9 mouse cellular contexts compared by ENCODE assay signal in genomic region chr6:113761644-113762043, GRCm38 (mm10). TPM values are rescaled to one million over a fixed set of nuclear protein-coding genes. Genes with fewer than 3 reads are reported as not detected.
DNase-seq lines count a peak whose midpoint lies in the region; ATAC-seq and TF ChIP-seq lines count a peak whose summit lies in the region.
"Had no signal": no experiment of that assay in that cellular context is flagged by ENCODE, and none has a peak within 500 bp of the region (broad histone marks: within the 10 kb centered on the region; RNA-seq: fewer than 3 reads in every experiment).

No protein-coding gene starts in this region.

- H3K27ac ChIP-seq in MEL (ENCODE audit: control insufficient read depth, low read depth, low read length): no peak overlapping the region
- no peak overlapping the region for H3K27ac ChIP-seq in forebrain, embryonic 14.5 days (ENCODE audit: low read depth, low read length)
- no peak overlapping the region for H3K27ac ChIP-seq in liver, embryonic 11.5 days (ENCODE audit: low read depth, low read length)
- H3K27ac ChIP-seq in neural tube, embryonic 11.5 days (ENCODE audit: low read depth, low read length): no peak overlapping the region

- H3K9ac ChIP-seq in MEL (ENCODE audit: control insufficient read depth, low read depth, low read length, poor library complexity, severe bottlenecking): no peak overlapping the region
- no peak overlapping the region for H3K9ac ChIP-seq in forebrain, embryonic 14.5 days (ENCODE audit: low read length)
- H3K9ac ChIP-seq in liver, embryonic 11.5 days (ENCODE audit: low read depth, low read length): no peak overlapping the region
- H3K9ac ChIP-seq in neural tube, embryonic 11.5 days (ENCODE audit: low read length): no peak overlapping the region

- no peak overlapping the region for H3K4me2 ChIP-seq in forebrain, embryonic 14.5 days (ENCODE audit: low read length)
- no peak overlapping the region for H3K4me2 ChIP-seq in liver, embryonic 11.5 days
- H3K4me2 ChIP-seq in neural tube, embryonic 11.5 days (ENCODE audit: low read depth): no peak overlapping the region

- H3K4me3 ChIP-seq in MEL (ENCODE audit: control insufficient read depth in 1 of 2, insufficient read depth in 1 of 2, low read depth in 2 of 2, low read length in 2 of 2): no peak overlapping the region
- H3K4me3 ChIP-seq in forebrain, embryonic 14.5 days (ENCODE audit: low read depth, low read length): no peak overlapping the region
- H3K4me3 ChIP-seq in liver, embryonic 11.5 days (ENCODE audit: low read depth, low read length): no peak overlapping the region
- no peak overlapping the region for H3K4me3 ChIP-seq in neural tube, embryonic 11.5 days (ENCODE audit: low read depth, low read length)

- TF ChIP-seq POLR2A in MEL (IDR thresholded peaks at IDR 0.05; ENCODE audit: control insufficient read depth in 1 of 2, insufficient read depth in 1 of 2, low read depth in 1 of 2, low read length in 2 of 2, poor library complexity in 1 of 2): no peak

- no peaks in the 10 kb centered on the region for H3K4me1 ChIP-seq in MEL (ENCODE audit: control insufficient read depth in 1 of 2, insufficient read depth in 2 of 2, low read length in 2 of 2)
- H3K4me1 ChIP-seq in forebrain, embryonic 14.5 days (ENCODE audit: control insufficient read depth, insufficient read depth, low read length): no peaks in the 10 kb centered on the region
- no peaks in the 10 kb centered on the region for H3K4me1 ChIP-seq in liver, embryonic 11.5 days (replicated peaks; ENCODE audit: control insufficient read depth, insufficient read depth, low read length)
- H3K4me1 ChIP-seq in neural tube, embryonic 11.5 days (ENCODE audit: control insufficient read depth, insufficient read depth, low read length): no peaks in the 10 kb centered on the region

- H3K9me3 ChIP-seq in MEL (replicated peaks; ENCODE audit: insufficient read depth, low read length): no peaks in the 10 kb centered on the region
- H3K9me3 ChIP-seq in forebrain, embryonic 14.5 days (replicated peaks; ENCODE audit: control insufficient read depth, low read length): no peaks in the 10 kb centered on the region
- no peaks in the 10 kb centered on the region for H3K9me3 ChIP-seq in liver, embryonic 11.5 days (ENCODE audit: control insufficient read depth, low read length)
- H3K9me3 ChIP-seq in neural tube, embryonic 11.5 days (ENCODE audit: control insufficient read depth, low read length): no peaks in the 10 kb centered on the region

- peak; percentile 81 to 90 (median 89) for TF ChIP-seq CTCF in MEL (IDR thresholded peaks at IDR 0.05 in 2 of 3, conservative IDR thresholded peaks at IDR 0.05 in 1 of 3; ENCODE audit: control insufficient read depth in 1 of 3, insufficient read depth in 1 of 3, low read depth in 2 of 3, low read length in 3 of 3, poor library complexity in 1 of 3, severe bottlenecking in 1 of 3)

- peak; percentile 91 for TF ChIP-seq RAD21 in MEL (IDR thresholded peaks at IDR 0.05; ENCODE audit: low read depth, low read length)

- peak; percentile 46; the same call in 1 of the 2 replicates for ATAC-seq in forebrain, embryonic 14.5 days
- no peak for ATAC-seq in liver, embryonic 11.5 days (replicated peaks; ENCODE audit: low FRiP score)
- ATAC-seq in neural tube, embryonic 11.5 days (ENCODE audit: insufficient read depth, low FRiP score, low TSS enrichment): peak; percentile 58; the same call in 1 of the 2 replicates

- DNase-seq in B cell, adult 2 months: peak; percentile 57 to 65
- DNase-seq in MEL (ENCODE audit: low read depth, low spot score): peak; percentile 67
- DNase-seq in cerebellum, adult 11-12 months: peak; percentile 66
- DNase-seq in forebrain, embryonic 14.5 days (ENCODE audit: low spot score): peak; percentile 88
- DNase-seq in kidney, adult 18-20 months: peak; percentile 68
- peak; percentile 43 for DNase-seq in liver, embryonic 11.5 days (ENCODE audit: low spot score)
- peak; percentile 65 for DNase-seq in neural tube, embryonic 11.5 days (ENCODE audit: low spot score)
- DNase-seq in urinary bladder, postnatal 25 days (ENCODE audit: low spot score): peak; percentile 55

- WGBS in forebrain, embryonic 14.5 days: 26% methylated on average over 7 of the region's 7 CpGs
- WGBS in liver, embryonic 11.5 days: 30% methylated on average over 7 of the region's 7 CpGs
- 31% methylated on average over 7 of the region's 7 CpGs for WGBS in neural tube, embryonic 11.5 days

- no peaks in the 10 kb centered on the region for H3K27me3 ChIP-seq in MEL (ENCODE audit: control insufficient read depth in 1 of 2, insufficient read depth in 2 of 2, low read length in 2 of 2)
- no peaks in the 10 kb centered on the region for H3K27me3 ChIP-seq in forebrain, embryonic 14.5 days (replicated peaks; ENCODE audit: control insufficient read depth, insufficient read depth, low read length)
- 0 out of 2 replicates have a peak, but pooled peaks cover 2% of the 10 kb centered on the region for H3K27me3 ChIP-seq in liver, embryonic 11.5 days (replicated peaks; ENCODE audit: control insufficient read depth, insufficient read depth, low read length)
- no peaks in the 10 kb centered on the region for H3K27me3 ChIP-seq in neural tube, embryonic 11.5 days (ENCODE audit: control insufficient read depth, insufficient read depth, low read length)

- H3K36me3 ChIP-seq in MEL (ENCODE audit: control insufficient read depth in 1 of 2, insufficient read depth in 2 of 2, low read length in 2 of 2): no peaks in the 10 kb centered on the region
- peaks cover 56% of the 10 kb centered on the region for H3K36me3 ChIP-seq in forebrain, embryonic 14.5 days (ENCODE audit: control insufficient read depth, insufficient read depth, low read length)
- H3K36me3 ChIP-seq in liver, embryonic 11.5 days (ENCODE audit: control insufficient read depth, insufficient read depth, low read length): no peaks in the 10 kb centered on the region
- no peaks in the 10 kb centered on the region for H3K36me3 ChIP-seq in neural tube, embryonic 11.5 days (ENCODE audit: control insufficient read depth, insufficient read depth, low read length)

- no peaks in the 10 kb centered on the region for H3K79me2 ChIP-seq in MEL (ENCODE audit: control insufficient read depth, insufficient read depth, low read length, poor library complexity)

- no peak for TF ChIP-seq EP300 in MEL (IDR thresholded peaks at IDR 0.05; ENCODE audit: low read depth in 1 of 2, low read length in 2 of 2)

TF ChIP-seq in MEL, 35 proteins besides CTCF, POLR2A, EP300 and RAD21:
- TF ChIP-seq ZC3H11A (IDR thresholded peaks at IDR 0.05; ENCODE audit: low read depth, low read length) (peak; percentile 67), MAX (IDR thresholded peaks at IDR 0.05; ENCODE audit: low read length) (no peak), SMC3 (IDR thresholded peaks at IDR 0.05; ENCODE audit: low read depth, low read length) (peak; percentile 76)

RNA-seq across cellular contexts. Expression of gene Sec13, which starts 21.1 kb away (rescaled TPM):
- 269 and 277 TPM in 2 replicates for total RNA-seq in MEL (2012; rRNA removed)
- 100 to 1,000 TPM; 182 to 209 TPM for polyA plus RNA-seq in MEL (2012; ENCODE audit: insufficient read depth in 1 of 2, insufficient read length in 2 of 2, low read depth in 1 of 2, low replicate concordance in 2 of 2, missing spikeins in 1 of 2)
- 288 and 299 TPM in 2 replicates for polyA plus RNA-seq in forebrain, embryonic 14.5 days (2014; fragmentation: Nextera tagmentation; extraction: Ambion mirVana)
- polyA plus RNA-seq in liver, embryonic 11.5 days (2014; fragmentation: Nextera tagmentation; extraction: Ambion mirVana): 236 and 241 TPM in 2 replicates
- 302 and 309 TPM in 2 replicates for polyA plus RNA-seq in neural tube, embryonic 11.5 days (2014; fragmentation: Nextera tagmentation; extraction: Ambion mirVana)

RNA-seq across cellular contexts. Expression of gene Ghrl, which starts 42.0 kb away (rescaled TPM):
- 0.26 and 0.81 TPM in 2 replicates for total RNA-seq in MEL (2012; rRNA removed)
- polyA plus RNA-seq in MEL (2012; ENCODE audit: insufficient read depth in 1 of 2, insufficient read length in 2 of 2, low read depth in 1 of 2, low replicate concordance in 2 of 2, missing spikeins in 1 of 2): 1 to 10 TPM in 1 of 2 experiments, not detected in 1; 2.8 TPM
- 0.54 and 0.66 TPM in 2 replicates for polyA plus RNA-seq in forebrain, embryonic 14.5 days (2014; fragmentation: Nextera tagmentation; extraction: Ambion mirVana)
- polyA plus RNA-seq in liver, embryonic 11.5 days (2014; fragmentation: Nextera tagmentation; extraction: Ambion mirVana): 0.45 TPM in 1 of 2 replicates, not detected in the other
- 0.39 TPM in 1 of 2 replicates, not detected in the other for polyA plus RNA-seq in neural tube, embryonic 11.5 days (2014; fragmentation: Nextera tagmentation; extraction: Ambion mirVana)
- total RNA-seq: layer of hippocampus, adult 18-20 months had no signal
